Mouse (Mus musculus) ovary, adult 10 weeks (tissue): ENCODE measurements around the gene Mob3a. TPM values are rescaled to one million over a fixed set of nuclear protein-coding genes. Genes with fewer than 3 reads are reported as not detected.

ENCODE experiments used
- polyA plus RNA-seq: library from polyadenylated mRNA; stranded (reverse); fragments of 350-450 nt; fragmentation: Illumina TruSeq; extraction: RNeasy Lipid Tissue Mini Kit (QIAGEN cat#74804); gene quantifications from one replicate; pipeline ENCODE4 v1.2.3, GENCODE M21; 2014

The Mob3a gene
- 3.1 TPM for polyA plus RNA-seq

DNA sequence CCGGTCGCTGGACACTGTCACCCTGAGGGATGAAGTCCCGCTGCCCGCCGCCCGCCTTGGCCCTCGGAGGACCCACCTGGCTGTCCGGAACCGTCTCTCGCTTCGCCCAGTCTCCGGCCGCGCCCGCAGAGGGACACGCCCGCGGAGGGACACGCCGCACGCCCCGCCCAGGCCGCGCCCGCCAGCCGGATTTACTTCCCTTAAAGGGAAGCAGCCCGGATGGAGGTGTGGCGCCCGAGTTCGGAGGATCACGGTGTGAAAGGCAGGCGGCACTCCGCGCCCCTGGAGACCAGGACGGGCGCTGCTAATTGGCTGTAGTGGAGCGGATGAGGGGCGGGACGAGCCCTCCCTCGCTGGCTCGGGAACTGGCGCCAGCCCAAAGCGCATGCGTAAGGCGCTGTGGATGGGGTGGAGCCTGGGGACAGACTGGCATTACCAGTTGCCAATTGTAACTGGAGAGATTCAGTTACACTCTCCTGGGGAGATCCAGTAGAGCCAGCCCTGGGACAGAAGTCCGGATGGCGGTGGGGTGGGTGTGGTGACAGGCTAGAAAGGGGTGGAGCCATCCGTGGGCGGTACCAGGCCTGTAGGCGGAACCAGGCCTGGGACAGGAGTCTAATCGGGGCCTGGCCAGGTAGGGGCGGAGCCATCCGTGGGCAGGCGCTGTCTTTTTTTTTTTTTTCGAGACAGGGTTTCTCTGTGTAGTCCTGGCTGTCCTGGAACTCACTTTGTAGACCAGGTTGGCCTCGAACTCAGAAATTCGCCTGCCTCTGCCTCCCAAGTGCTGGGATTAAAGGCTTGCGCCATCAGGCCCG lies at the start of gene Mob3a, which contains the start of gene Izumo4:
TSS of gene Mob3a (minus strand) at position 257 of the 815 bp plus-strand sequence.
TSS of gene Izumo4 (plus strand) at position 464 of the 815 bp plus-strand sequence.

DNA sequence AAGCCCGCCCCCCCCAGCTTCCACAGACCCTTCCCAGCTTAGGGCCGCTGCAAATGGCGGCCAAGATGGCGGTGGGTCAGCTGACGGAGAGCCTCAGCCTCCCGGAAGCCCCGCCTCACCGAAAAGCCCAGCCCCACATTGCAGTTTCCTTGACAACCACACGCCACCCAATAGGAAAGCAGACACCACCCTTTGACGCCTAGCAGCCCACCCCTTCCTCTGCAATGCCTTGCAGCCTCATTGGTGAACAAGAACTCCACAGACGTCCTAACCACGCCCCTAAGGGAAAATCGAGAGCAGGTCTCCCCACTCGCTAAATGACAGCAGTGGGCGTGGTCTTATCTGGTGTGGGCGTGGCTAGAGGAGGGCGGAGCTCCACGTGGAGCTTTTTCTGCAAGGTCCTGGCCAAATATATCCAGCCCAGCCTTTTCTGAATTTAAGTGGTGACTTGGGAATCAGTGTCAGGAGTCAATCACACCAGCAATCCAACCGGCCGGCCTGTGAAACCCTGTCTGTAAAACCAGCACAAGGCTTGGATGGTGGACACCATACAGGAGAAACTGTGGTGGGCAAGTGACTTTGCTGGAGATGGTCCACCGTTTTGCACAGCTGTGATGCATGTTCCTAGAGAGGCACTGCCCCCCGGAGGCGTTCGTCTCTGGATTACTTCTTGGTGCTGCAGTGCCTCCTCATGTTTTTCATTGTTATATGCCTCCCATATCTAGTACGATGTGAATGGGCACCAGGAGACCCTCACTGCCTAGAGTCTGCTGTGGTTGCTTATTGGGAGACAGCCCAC lies 40.6 kb upstream of the Mob3a start, which contains the start of gene Ap3d1:
TSS of gene Ap3d1 (minus strand) at position 85 of the 799 bp plus-strand sequence.

GRCm38 (mm10) chr10:80677942-80678436 lies 23.8 kb downstream of the Mob3a start, which contains the start of gene Mknk2:
Gene Mknk2, minus strand, starts transcription at chr10:80678112.

GRCm38 (mm10) chr10:80656863-80657623 lies 44.7 kb downstream of the Mob3a start, which contains the start of gene Btbd2:
Gene Btbd2, minus strand, starts transcription at chr10:80657071.

Other genes starting within 250 kb of the Mob3a start
- not detected for gene Onecut3, start 207.1 kb downstream of the Mob3a start, polyA plus RNA-seq
- not detected for gene Atp8b3, start 162.9 kb downstream of the Mob3a start, polyA plus RNA-seq
- gene Rexo1, start 140.4 kb downstream of the Mob3a start, polyA plus RNA-seq, result 0.77 TPM
- gene Klf16, start 124.7 kb downstream of the Mob3a start, polyA plus RNA-seq, result 3.8 TPM
- gene Abhd17a, start 111.6 kb downstream of the Mob3a start, polyA plus RNA-seq, result not detected
- gene Scamp4, start 99.1 kb downstream of the Mob3a start, polyA plus RNA-seq, result not detected
- not detected for gene Adat3, start 99.1 kb downstream of the Mob3a start, polyA plus RNA-seq
- gene Gm49322, start 96.0 kb downstream of the Mob3a start, polyA plus RNA-seq, result not detected
- gene Csnk1g2, start 79.1 kb downstream of the Mob3a start, polyA plus RNA-seq, result 0.77 TPM
- gene Btbd2, start 44.9 kb downstream of the Mob3a start, polyA plus RNA-seq, result 0.51 TPM
- gene Mknk2, start 23.9 kb downstream of the Mob3a start, polyA plus RNA-seq, result 1.5 TPM
- 0.46 TPM for gene Izumo4, start 207 bp upstream of the Mob3a start, polyA plus RNA-seq
- gene Ap3d1, start 40.3 kb upstream of the Mob3a start, polyA plus RNA-seq, result 8.9 TPM
- gene Dot1l, start 53.2 kb upstream of the Mob3a start, polyA plus RNA-seq, result 3.4 TPM
- 6.4 TPM for gene Sf3a2, start 96.2 kb upstream of the Mob3a start, polyA plus RNA-seq
- gene Plekhj1, start 96.6 kb upstream of the Mob3a start, polyA plus RNA-seq, result 2.9 TPM
- not detected for gene Amh, start 103.3 kb upstream of the Mob3a start, polyA plus RNA-seq
- gene Jsrp1, start 111.5 kb upstream of the Mob3a start, polyA plus RNA-seq, result not detected
- gene Oaz1, start 124.7 kb upstream of the Mob3a start, polyA plus RNA-seq, result 134 TPM
- not detected for gene Lingo3, start 142.1 kb upstream of the Mob3a start, polyA plus RNA-seq
- 3.4 TPM for gene Lsm7, start 153.2 kb upstream of the Mob3a start, polyA plus RNA-seq
- gene Sppl2b, start 153.3 kb upstream of the Mob3a start, polyA plus RNA-seq, result not detected
- gene Tmprss9, start 169.9 kb upstream of the Mob3a start, polyA plus RNA-seq, result not detected
- gene Timm13, start 199.0 kb upstream of the Mob3a start, polyA plus RNA-seq, result not detected
- gene Lmnb2, start 216.3 kb upstream of the Mob3a start, polyA plus RNA-seq, result 0.51 TPM
- gene Gadd45b, start 228.1 kb upstream of the Mob3a start, polyA plus RNA-seq, result 8.4 TPM